ENCODE assay signal across 16 mouse cellular contexts in the genomic region with DNA sequence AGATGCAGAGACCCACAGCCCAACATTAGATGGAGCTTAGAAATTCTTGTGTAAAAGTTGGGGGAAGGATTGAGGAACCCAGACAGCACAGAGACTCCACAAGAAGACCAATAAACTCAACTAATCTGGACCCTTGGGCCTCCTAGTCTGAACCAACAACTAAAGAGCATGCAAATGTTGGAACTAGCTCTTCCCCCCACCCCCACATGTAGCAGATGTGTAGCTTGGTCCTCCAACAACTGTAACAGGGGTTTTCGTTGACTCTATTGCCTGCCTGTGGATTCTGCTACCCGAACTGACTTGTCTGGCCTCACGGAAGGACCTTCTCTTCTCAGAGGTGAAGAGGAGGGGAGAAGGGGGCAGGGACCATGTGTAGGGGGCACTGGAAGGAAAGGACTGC.
DNase-seq lines count a peak whose midpoint lies in the region; TF ChIP-seq lines count a peak whose summit lies in the region.
"Had no signal": no experiment of that assay in that cellular context is flagged by ENCODE, and none has a peak within 500 bp of the region (broad histone marks: within the 10 kb centered on the region; RNA-seq: fewer than 3 reads in every experiment).

No protein-coding gene starts in this region.

- DNase-seq in CH12.LX (ENCODE audit: extremely low read depth): peak; percentile 81
- DNase-seq in ovary, postnatal 14 days (ENCODE audit: low spot score): no peak
- DNase-seq: adrenal gland, adult 2 months; adrenal gland, adult 8-10 months; adrenal gland, postnatal 10 days; adrenal gland, postnatal 14 days; adrenal gland, postnatal 25 days; adrenal gland, postnatal 36 days; B cell, adult 2 months; cerebellum, adult 11 months; cerebellum, adult 11-12 months; cerebellum, adult 18-20 months; cerebellum, adult 2 months; cerebellum, adult 8-10 months had no signal

- peak overlapping the region; percentile 59 for H3K4me2 ChIP-seq in CH12.LX (ENCODE audit: insufficient read depth, low read depth, poor library complexity, severe bottlenecking)

- H3K4me1 ChIP-seq in CH12.LX (ENCODE audit: control insufficient read depth in 1 of 2, insufficient read depth in 2 of 2): peaks cover 0 to 27% of the 10 kb centered on the region in 2 experiments; a peak in 2 of 4 replicates

- no peaks in the 10 kb centered on the region for H3K79me2 ChIP-seq in CH12.LX (replicated peaks; ENCODE audit: control insufficient read depth, extremely low read depth, insufficient read depth, poor library complexity, severe bottlenecking)

- H3K36me3 ChIP-seq in CH12.LX (replicated peaks in 1 of 2; ENCODE audit: control insufficient read depth in 1 of 2, insufficient read depth in 1 of 2, low read length in 1 of 2): no peaks in the 10 kb centered on the region
- H3K36me3 ChIP-seq: G1E had no signal

- no peak for TF ChIP-seq CTCF in CH12.LX (conservative IDR thresholded peaks at IDR 0.05 in 1 of 2, IDR thresholded peaks at IDR 0.05 in 1 of 2; ENCODE audit: low read depth in 2 of 2, low read length in 2 of 2)

- H3K27ac ChIP-seq in CH12.LX (ENCODE audit: insufficient read depth, low read depth): peak overlapping the region; percentile 56

- H3K4me3 ChIP-seq in CH12.LX (replicated peaks in 1 of 3; ENCODE audit: low read depth in 2 of 3, low read length in 2 of 3, poor library complexity in 1 of 3): peak overlapping the region in 1 of 3 experiments; percentile 36

- H3K9ac ChIP-seq in CH12.LX (ENCODE audit: insufficient read depth, low read depth): 0 out of 2 replicates have a peak overlapping the region, but pooled peaks have one; percentile 28

- TF ChIP-seq RAD21 in CH12.LX (IDR thresholded peaks at IDR 0.05; ENCODE audit: low read depth, low read length): no peak; the same call in 1 of the 2 replicates

- in situ Hi-C loops in CH12.LX (cut with MboI; ENCODE audit: low pct_ligation_motif_present, low pct_unique_long_range_greater_than_20kb, low sequenced_read_pairs): no loop called here

- TF ChIP-seq POLR2A in CH12.LX (IDR thresholded peaks at IDR 0.05; ENCODE audit: low read depth, low read length): peak; percentile 28; the same call in 1 of the 2 replicates

- no peaks in the 10 kb centered on the region for H3K9me3 ChIP-seq in CH12.LX (replicated peaks; ENCODE audit: low read length)

- no peak for TF ChIP-seq EP300 in CH12.LX (IDR thresholded peaks at IDR 0.05; ENCODE audit: low read length)

- dilution Hi-C loops in CH12.LX (cut with MboI; ENCODE audit: extremely low pct_ligation_motif_present, extremely low pct_unique_long_range_greater_than_20kb, low sequenced_read_pairs): no loop called here

- H3K27me3 ChIP-seq in CH12.LX (replicated peaks): no peaks in the 10 kb centered on the region
- H3K27me3 ChIP-seq: Patski had no signal

TF ChIP-seq in CH12.LX, 34 proteins besides CTCF, POLR2A, EP300 and RAD21:
- TF ChIP-seq ETS1 (conservative IDR thresholded peaks at IDR 0.05; ENCODE audit: low read depth, low read length) (no peak), CHD2 (IDR thresholded peaks at IDR 0.05; ENCODE audit: low read length) (peak; percentile 53), MAFK (IDR thresholded peaks at IDR 0.05; ENCODE audit: insufficient replicate concordance, low read length) (no peak), TBP (conservative IDR thresholded peaks at IDR 0.05; ENCODE audit: low read depth, low read length) (0 out of 2 replicates have a peak, but pooled peaks have one; percentile 47), MYC (IDR thresholded peaks at IDR 0.05; ENCODE audit: low read depth, low read length) (0 out of 2 replicates have a peak, but pooled peaks have one; percentile 20), ZKSCAN1 (IDR thresholded peaks at IDR 0.05; ENCODE audit: borderline replicate concordance, low read depth, low read length) (no peak), PAX5 (IDR thresholded peaks at IDR 0.05; ENCODE audit: low read length) (no peak), KAT2A (IDR thresholded peaks at IDR 0.05; ENCODE audit: insufficient replicate concordance, low read length) (no peak), BHLHE40 (IDR thresholded peaks at IDR 0.05; ENCODE audit: low read depth, low read length) (no peak), MAX (IDR thresholded peaks at IDR 0.05; ENCODE audit: low read length) (no peak)
